Mouse (Mus musculus) liver, adult 2 months (tissue): ENCODE results near the gene Col26a1.

Experiments used
- CTCF ChIP-seq: fragments of 200-500 bp; IDR thresholded peaks from 2 replicates; pipeline ENCODE4 v1.5.1; 2011; ENCODE audit warnings: low read depth, low read length, control low read depth
- POLR2A ChIP-seq: fragments of 200-500 bp; IDR thresholded peaks from 2 replicates; pipeline ENCODE4 v1.6.1; 2011; ENCODE audit warnings: low read length, control low read depth; ENCODE audit not compliant: insufficient read depth; ENCODE audit errors: extremely low read depth

- no peak for TF ChIP-seq POLR2A
- TF ChIP-seq CTCF = no peak
Measured at GRCm38 (mm10) chr5:136922830-136923229, 39.8 kb upstream of the Col26a1 start.
